Mouse (Mus musculus) midbrain, embryonic 15.5 days (tissue): Measurements from ENCODE around the gene Shmt2. TPM values are rescaled to one million over a fixed set of nuclear protein-coding genes. Genes with fewer than 3 reads are reported as not detected.

Experiments used
- ATAC-seq: fragments of 200-750 bp; cut with Nextera tagmentation; replicated peaks from 2 replicates; pipeline ENCODE4 v1.8.0; 2017; ENCODE audit warnings: moderate TSS enrichment
- H3K27ac ChIP-seq: fragments of 300-500 bp; sonication (generic); 2 replicates; pipeline ENCODE4 v1.5.1; 2015; ENCODE audit warnings: mild to moderate bottlenecking, inconsistent platforms
- H3K27me3 ChIP-seq: fragments of 300-500 bp; sonication (generic); replicated peaks from 2 replicates; pipeline ENCODE4 v1.6.1; 2015; ENCODE audit warnings: inconsistent platforms
- H3K36me3 ChIP-seq: fragments of 300-500 bp; sonication (generic); replicated peaks from 2 replicates; pipeline ENCODE4 v1.6.1; 2015; ENCODE audit warnings: inconsistent platforms
- H3K4me1 ChIP-seq: fragments of 300-500 bp; sonication (generic); 2 replicates; pipeline ENCODE4 v1.6.1; 2015; ENCODE audit warnings: inconsistent platforms
- H3K4me2 ChIP-seq: fragments of 300-500 bp; sonication (generic); 2 replicates; pipeline ENCODE4 v1.6.1; 2015; ENCODE audit warnings: inconsistent platforms, mild to moderate bottlenecking, moderate library complexity
- H3K4me3 ChIP-seq: fragments of 300-500 bp; sonication (generic); 2 replicates; pipeline ENCODE4 v1.5.1; 2015; ENCODE audit warnings: mild to moderate bottlenecking, inconsistent platforms
- H3K9ac ChIP-seq: fragments of 300-500 bp; sonication (generic); 2 replicates; pipeline ENCODE4 v1.6.1; 2015; ENCODE audit warnings: mild to moderate bottlenecking, inconsistent platforms
- H3K9me3 ChIP-seq: fragments of 300-500 bp; sonication (generic); 2 replicates; pipeline ENCODE4 v1.6.1; 2016; ENCODE audit warnings: inconsistent platforms
- WGBS: fragments of 180-500 bp; shearing (Covaris S2); methylation state at CpG from one replicate; pipeline ENCODE4 v1.1.7; 2015; ENCODE audit warnings: mixed read lengths; 5-methylcytosine and 5-hydroxymethylcytosine counted together
- polyA plus RNA-seq: library from polyadenylated mRNA; unstranded; fragments of >200 nt; fragmentation: Nextera tagmentation; extraction: Ambion mirVana; gene quantifications from 2 replicates; pipeline ENCODE4 v1.2.1, GENCODE M21; 2015

Gene Shmt2
- polyA plus RNA-seq, 1 experiment from 2014 or later: 49.4 TPM

- no peak overlapping the region for H3K4me2 ChIP-seq
- no peaks in the 10 kb centered on the region for H3K4me1 ChIP-seq
- no peaks in the 10 kb centered on the region for H3K9me3 ChIP-seq
- no peak for ATAC-seq
- H3K27ac ChIP-seq: no peak overlapping the region
- H3K27me3 ChIP-seq: no peaks in the 10 kb centered on the region
- H3K9ac ChIP-seq: no peak overlapping the region
- H3K4me3 ChIP-seq: no peak overlapping the region
- WGBS: 88% methylated on average over 19 of the region's 19 CpGs
- H3K36me3 ChIP-seq: peaks cover 21% of the 10 kb centered on the region
These were observed 41.1 kb downstream of the Shmt2 start for GRCm38 (mm10) chr10:127480833-127481813.

- ATAC-seq: no peak
- Histone ChIP-seq H3K9ac (no peak overlapping the region), H3K4me2 (no peak overlapping the region), H3K36me3 (peaks cover 12% of the 10 kb centered on the region; the same call in 1 of the 2 replicates), H3K27me3 (no peaks in the 10 kb centered on the region), H3K4me1 (no peaks in the 10 kb centered on the region), H3K27ac (no peak overlapping the region), H3K9me3 (no peaks in the 10 kb centered on the region), H3K4me3 (no peak overlapping the region)
- WGBS: 94% methylated on average over 4 of the region's 4 CpGs
These were observed 43.1 kb downstream of the Shmt2 start for GRCm38 (mm10) chr10:127479131-127479530.

GRCm38 (mm10) chr10:127477301-127477700 is 44.9 kb downstream of the Shmt2 start:
- Histone ChIP-seq H3K4me1 (no peaks in the 10 kb centered on the region), H3K27me3 (no peaks in the 10 kb centered on the region), H3K4me2 (no peak overlapping the region), H3K9ac (no peak overlapping the region), H3K9me3 (no peaks in the 10 kb centered on the region), H3K4me3 (no peak overlapping the region), H3K27ac (no peak overlapping the region), H3K36me3 (peaks cover 13% of the 10 kb centered on the region; the same call in 1 of the 2 replicates)
- ATAC-seq: no peak
- WGBS: 89% methylated on average over 7 of the region's 7 CpGs

DNA sequence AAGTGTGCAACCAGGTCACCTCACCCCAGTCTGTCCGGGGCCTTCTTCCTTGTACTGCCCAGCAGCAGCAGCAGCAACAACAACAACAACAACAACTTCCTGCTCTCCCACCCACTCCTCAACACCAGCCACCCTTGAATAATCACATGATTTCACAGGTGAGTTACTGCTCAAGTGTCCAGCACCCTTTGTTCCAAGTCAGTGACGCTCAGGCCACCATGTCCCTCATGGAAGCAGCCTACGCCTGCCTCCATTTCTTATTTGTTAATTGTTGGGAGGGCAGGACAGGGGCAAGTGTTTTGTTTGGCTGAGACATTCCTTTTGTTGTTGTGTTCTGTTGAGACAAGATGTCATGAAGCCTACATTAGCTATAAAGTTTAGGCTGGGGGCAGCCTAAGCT is 45.7 kb downstream of the Shmt2 start:
- Histone ChIP-seq H3K4me2 (no peak overlapping the region), H3K27ac (no peak overlapping the region), H3K4me3 (no peak overlapping the region), H3K4me1 (no peaks in the 10 kb centered on the region), H3K9me3 (no peaks in the 10 kb centered on the region), H3K27me3 (no peaks in the 10 kb centered on the region), H3K36me3 (peaks cover 13% of the 10 kb centered on the region; the same call in 1 of the 2 replicates), H3K9ac (no peak overlapping the region)
- ATAC-seq: no peak
- 86% methylated on average over 3 of the region's 3 CpGs for WGBS

DNA sequence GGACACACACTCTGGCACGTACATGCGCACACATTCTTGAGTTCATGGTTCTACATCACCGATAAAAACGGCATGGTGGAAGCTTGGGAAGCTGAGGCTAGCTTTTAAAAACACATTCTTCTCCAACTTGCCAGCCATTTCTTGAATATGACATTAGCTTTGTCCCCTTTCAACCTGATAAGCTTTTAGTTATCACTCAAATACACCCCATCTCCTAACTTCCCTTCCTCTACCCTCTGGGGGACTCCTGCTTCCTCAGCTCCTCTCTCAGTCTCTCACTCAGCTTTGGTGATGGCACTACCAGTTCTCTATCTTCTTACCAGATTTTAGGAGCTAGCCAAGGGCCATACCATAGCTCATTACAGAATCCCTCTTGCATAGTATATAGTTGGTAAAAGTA is 47.1 kb downstream of the Shmt2 start:
- H3K9ac ChIP-seq: no peak overlapping the region
- no peak for ATAC-seq
- no peaks in the 10 kb centered on the region for H3K9me3 ChIP-seq
- peaks cover 16% of the 10 kb centered on the region; the same call in 1 of the 2 replicates for H3K36me3 ChIP-seq
- no peak overlapping the region for H3K4me3 ChIP-seq
- no peak overlapping the region for H3K4me2 ChIP-seq
- H3K27me3 ChIP-seq: no peaks in the 10 kb centered on the region
- H3K27ac ChIP-seq: no peak overlapping the region
- H3K4me1 ChIP-seq: no peaks in the 10 kb centered on the region
- WGBS: over 99% methylated on average over 4 of the region's 4 CpGs

- Histone ChIP-seq H3K9ac (no peak overlapping the region), H3K36me3 (peaks cover 22% of the 10 kb centered on the region; the same call in 1 of the 2 replicates), H3K4me1 (no peaks in the 10 kb centered on the region), H3K4me2 (no peak overlapping the region), H3K9me3 (no peaks in the 10 kb centered on the region), H3K27me3 (no peaks in the 10 kb centered on the region), H3K4me3 (no peak overlapping the region), H3K27ac (no peak overlapping the region)
- ATAC-seq: no peak
- WGBS: 88% methylated on average over 9 of the region's 9 CpGs
These were observed 49.5 kb downstream of the Shmt2 start for GRCm38 (mm10) chr10:127472722-127473121.

DNA sequence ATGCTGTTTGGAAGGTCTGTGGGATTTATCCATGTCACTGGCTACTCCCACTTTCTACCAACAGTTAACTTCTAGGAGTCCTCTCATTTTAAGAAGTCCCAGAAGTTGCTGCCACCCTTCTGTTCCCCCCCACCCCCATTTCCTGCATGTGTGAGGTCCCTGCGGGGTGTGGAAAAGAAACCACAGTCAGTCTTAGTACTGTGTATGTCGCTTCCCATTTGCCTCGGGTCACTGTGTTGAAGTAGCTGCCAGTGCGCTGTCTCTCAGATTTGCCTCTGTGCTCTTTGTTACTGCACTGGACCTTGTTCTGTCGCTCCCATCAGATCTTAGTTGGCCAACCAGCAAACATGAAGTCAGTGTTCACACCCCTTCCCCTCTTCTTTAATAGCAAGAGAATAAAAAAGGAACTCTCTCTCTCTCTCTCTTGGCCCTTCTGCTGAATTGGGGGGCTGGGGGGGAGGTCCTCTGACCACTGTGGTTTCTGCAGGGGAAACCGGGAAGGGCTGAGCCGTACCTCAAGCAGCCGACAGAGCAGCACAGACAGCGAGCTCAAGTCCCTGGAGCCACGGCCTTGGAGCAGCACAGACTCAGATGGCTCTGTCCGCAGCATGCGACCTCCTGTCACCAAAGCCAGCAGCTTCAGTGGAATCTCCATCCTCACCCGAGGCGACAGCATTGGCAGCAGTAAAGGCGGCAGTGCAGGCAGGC is 50.8 kb downstream of the Shmt2 start:
- Histone ChIP-seq H3K4me2 (no peak overlapping the region), H3K4me3 (no peak overlapping the region), H3K9ac (no peak overlapping the region), H3K27ac (no peak overlapping the region), H3K27me3 (no peaks in the 10 kb centered on the region), H3K36me3 (peaks cover 15% of the 10 kb centered on the region; the same call in 1 of the 2 replicates), H3K9me3 (no peaks in the 10 kb centered on the region), H3K4me1 (no peaks in the 10 kb centered on the region)
- no peak for ATAC-seq
- 76% methylated on average over 15 of the region's 15 CpGs for WGBS

Other genes starting within 250 kb of the Shmt2 start
- 16.2 and 18.8 TPM in 2 replicates for gene Mbd6, start 233.4 kb downstream of the Shmt2 start, polyA plus RNA-seq
- gene Mars, start 210.7 kb downstream of the Shmt2 start, polyA plus RNA-seq: 121 and 123 TPM in 2 replicates
- 0.87 and 0.99 TPM in 2 replicates for gene Arhgap9, start 200.5 kb downstream of the Shmt2 start, polyA plus RNA-seq
- 1.1 and 1.5 TPM in 2 replicates for gene Gli1, start 180.5 kb downstream of the Shmt2 start, polyA plus RNA-seq
- gene Inhbe, start 168.0 kb downstream of the Shmt2 start, polyA plus RNA-seq: 0.04 and 0.06 TPM in 2 replicates
- not detected in 2 replicates for gene Inhbc, start 152.0 kb downstream of the Shmt2 start, polyA plus RNA-seq
- 39.7 and 43.6 TPM in 2 replicates for gene R3hdm2, start 142.1 kb downstream of the Shmt2 start, polyA plus RNA-seq
- 1.4 and 2.4 TPM in 2 replicates for gene Stac3, start 20.8 kb downstream of the Shmt2 start, polyA plus RNA-seq
- gene Ndufa4l2, start 7.5 kb downstream of the Shmt2 start, polyA plus RNA-seq: 22.1 and 23.1 TPM in 2 replicates
- 93.7 and 114 TPM in 2 replicates for gene Nxph4, start 12.1 kb upstream of the Shmt2 start, polyA plus RNA-seq
- gene Lrp1, start 98.7 kb upstream of the Shmt2 start, polyA plus RNA-seq: 117 and 119 TPM in 2 replicates
- 5.8 and 5.9 TPM in 2 replicates for gene Stat6, start 120.5 kb upstream of the Shmt2 start, polyA plus RNA-seq
- 3.3 and 3.7 TPM in 2 replicates for gene Nemp1, start 144.5 kb upstream of the Shmt2 start, polyA plus RNA-seq
- gene Nab2, start 146.1 kb upstream of the Shmt2 start, polyA plus RNA-seq: 1.9 and 2.6 TPM in 2 replicates
- 0.25 and 0.46 TPM in 2 replicates for gene Myo1a, start 182.7 kb upstream of the Shmt2 start, polyA plus RNA-seq
- gene Tac2, start 202.0 kb upstream of the Shmt2 start, polyA plus RNA-seq: 0.36 TPM in 1 of 2 replicates, not detected in the other
- gene Zbtb39, start 217.1 kb upstream of the Shmt2 start, polyA plus RNA-seq: 4.0 and 4.2 TPM in 2 replicates
- 1.2 and 1.8 TPM in 2 replicates for gene Gpr182, start 229.3 kb upstream of the Shmt2 start, polyA plus RNA-seq
- gene Rdh1, start 237.3 kb upstream of the Shmt2 start, polyA plus RNA-seq: not detected in 2 replicates
- not detected in 2 replicates for gene Rdh16f1, start 237.3 kb upstream of the Shmt2 start, polyA plus RNA-seq